Mouse (Mus musculus) bone marrow macrophage, adult 2 months (primary cell): ENCODE measurements at regions not wholly inside any gene's neighbourhood (a gene's known extent, or its start where the extent isn't known, plus 50 kb on each side); places are given as distances from the start of the nearest gene placed in this dataset.

ENCODE experiments used
- CTCF ChIP-seq: IDR thresholded peaks from 2 replicates; pipeline ENCODE4 v1.5.1; 2012; ENCODE audit warnings: low read depth, mild to moderate bottlenecking, low read length, moderate library complexity
- POLR2A ChIP-seq: IDR thresholded peaks from 2 replicates; pipeline ENCODE4 v1.6.1; 2012; ENCODE audit warnings: mild to moderate bottlenecking, low read depth, low read length, borderline replicate concordance

DNA sequence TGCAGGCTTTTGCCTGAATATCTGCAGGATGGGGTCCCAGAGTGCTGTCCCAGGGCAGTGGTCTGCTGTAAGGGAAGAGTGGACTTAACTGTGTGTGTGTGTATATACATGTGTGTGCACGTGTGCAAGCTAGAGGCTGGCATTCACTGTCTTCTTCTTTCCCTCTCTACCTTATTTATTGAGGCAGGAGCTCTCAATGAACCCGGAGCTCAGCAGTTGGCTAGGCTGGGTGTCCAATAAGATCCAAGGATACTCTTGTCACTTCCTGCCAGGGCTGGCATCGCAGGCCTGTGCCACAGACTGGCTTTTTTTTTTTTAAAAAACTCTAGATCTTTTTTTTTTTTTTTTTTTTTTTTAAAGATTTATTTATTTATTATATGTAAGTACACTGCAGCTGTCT lies 72.4 kb upstream of the Pmepa1 start:
- TF ChIP-seq POLR2A = no peak
- TF ChIP-seq CTCF = no peak
